Mouse (Mus musculus) thymus, postnatal 10 days (tissue): ENCODE data around the gene Krtap28-10.
"Not testable (repeated sequence)": the region's sequence is repeated elsewhere in the genome, so short reads cannot be mapped to it uniquely, and the experiment has no call there.

Source experiments
- DNase-seq, 2 experiments: peaks; one replicate each; pipeline ENCODE4 v3.0.0; 2021; ENCODE audit warnings: low spot score in 2 of 2

Krtap28-10 gene

DNA sequence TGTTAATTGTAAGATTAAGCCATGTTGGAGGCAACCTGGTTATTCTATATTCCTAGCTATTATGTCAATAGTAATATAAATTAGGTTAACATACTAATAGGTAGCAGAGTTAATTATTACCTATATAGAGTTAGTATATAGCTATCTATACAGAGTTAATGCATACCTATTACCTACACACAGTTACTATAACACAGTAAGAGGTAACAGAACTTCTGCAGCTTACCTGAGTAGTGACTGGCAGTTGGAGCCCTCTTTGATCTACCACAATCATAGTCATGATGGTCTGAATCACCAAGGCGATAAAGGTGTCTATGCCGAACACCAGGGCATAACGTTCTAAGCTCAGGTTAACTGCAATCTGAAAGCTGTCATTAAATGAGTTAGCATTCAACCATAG, 27.8 kb downstream of the Krtap28-10 start:
- DNase-seq: no peak

DNA sequence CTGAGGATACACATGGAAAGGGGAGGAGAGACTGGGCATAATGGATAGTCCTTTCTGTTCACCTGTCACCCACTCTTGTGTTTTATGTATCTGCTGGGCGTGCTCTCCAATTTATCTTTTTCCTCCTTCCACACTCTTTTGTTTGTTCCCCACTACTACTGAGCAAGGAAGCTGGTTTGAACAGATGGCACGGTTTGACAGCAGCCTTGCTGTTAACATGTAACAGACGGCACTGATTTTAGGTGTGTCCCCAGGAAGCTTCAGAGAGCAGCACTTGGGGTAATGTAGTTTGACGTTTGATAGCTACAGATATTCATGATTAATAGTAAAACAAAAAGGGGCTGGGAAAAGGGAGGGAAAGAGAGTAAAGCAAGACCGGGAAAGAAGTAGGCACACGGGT, 34.8 kb downstream of the Krtap28-10 start:
- DNase-seq: no peak

DNA sequence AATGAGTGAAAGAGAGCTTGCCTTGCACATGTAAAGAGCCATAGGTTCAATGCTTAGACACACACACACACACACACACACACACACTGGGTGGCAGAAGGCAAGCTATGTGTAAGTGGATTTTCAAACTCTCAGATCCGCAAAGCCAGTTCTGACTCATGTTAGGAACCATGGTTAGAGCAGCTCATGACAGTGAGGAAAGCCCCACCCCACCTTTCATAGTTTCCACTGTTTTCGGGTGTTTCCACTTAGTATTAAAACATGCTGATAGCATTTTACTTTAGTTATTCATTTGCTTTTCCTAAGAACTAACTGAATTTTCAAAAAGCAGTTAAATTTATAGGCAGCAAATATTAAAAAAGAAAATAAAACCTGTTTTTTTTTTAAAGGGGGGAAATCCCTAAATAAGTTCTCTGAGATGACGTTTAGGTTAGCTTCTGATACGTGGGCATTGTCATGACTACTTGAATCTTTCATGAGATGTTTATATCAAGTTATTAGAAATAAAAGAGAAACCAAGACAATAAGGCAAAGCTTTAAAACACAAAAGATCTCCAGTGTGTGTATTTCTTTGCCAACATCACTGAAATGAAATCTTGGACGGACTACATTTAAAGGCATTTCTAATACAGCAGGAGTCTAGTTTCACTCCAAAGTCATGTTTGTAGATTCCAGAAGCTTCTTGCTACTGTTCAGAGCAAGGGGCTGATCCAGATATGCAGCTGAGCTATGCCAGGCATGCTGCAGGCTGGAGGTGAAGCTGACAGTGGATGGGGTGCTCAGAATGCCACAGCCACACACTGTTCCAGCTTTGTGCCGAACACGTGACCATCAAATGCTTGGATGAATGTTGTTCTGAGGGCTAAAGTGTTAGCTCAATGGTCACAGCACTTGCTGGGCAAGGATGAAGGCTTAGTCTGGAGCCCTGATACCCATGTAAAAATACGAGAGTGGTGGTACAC, 35.8 kb downstream of the Krtap28-10 start:
- no peak for DNase-seq

DNA sequence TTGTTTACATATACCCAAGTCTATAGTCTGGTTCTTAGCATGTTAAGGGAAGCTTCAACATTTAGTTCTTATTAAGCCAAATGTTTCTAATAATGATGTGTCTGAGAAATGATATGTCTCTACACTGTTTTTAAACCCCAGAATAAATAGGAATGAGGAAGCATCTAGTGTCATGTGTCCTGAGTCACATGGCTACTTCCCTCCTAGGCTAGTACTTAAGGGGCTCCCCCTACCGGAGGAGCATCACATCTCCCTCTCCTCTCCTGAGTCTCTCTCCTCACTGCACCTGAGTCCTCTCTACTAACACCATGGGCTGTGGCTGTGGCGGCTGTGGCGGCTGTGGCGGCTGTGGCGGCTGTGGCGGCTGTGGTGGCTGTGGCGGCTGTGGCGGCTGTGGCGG, 42.0 kb downstream of the Krtap28-10 start, which contains the start of gene Gm47959:
TSS of gene Gm47959 (plus strand) at position 243 of the 400 bp plus-strand sequence.
- not testable (repeated sequence) for DNase-seq

DNA sequence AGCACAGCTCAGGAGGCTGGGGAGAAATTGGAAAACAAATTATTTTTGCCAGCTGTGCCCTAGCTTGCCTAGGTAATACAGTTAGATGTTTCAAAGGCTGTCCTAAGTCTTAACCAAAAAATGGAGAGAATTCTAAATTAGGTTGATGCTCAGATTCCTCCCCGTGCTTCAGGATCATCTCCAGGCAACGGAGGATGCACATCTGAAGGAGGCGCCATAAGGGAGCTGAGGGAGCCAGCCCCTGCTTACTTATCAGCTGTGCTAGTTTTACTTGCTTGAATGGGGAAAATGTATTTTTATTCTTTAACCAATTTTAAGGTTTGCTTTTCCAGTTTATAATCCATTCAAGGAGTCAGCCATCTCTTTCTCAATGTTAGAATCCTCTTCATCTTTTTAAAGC, 48.3 kb downstream of the Krtap28-10 start:
- DNase-seq: no peak

DNA sequence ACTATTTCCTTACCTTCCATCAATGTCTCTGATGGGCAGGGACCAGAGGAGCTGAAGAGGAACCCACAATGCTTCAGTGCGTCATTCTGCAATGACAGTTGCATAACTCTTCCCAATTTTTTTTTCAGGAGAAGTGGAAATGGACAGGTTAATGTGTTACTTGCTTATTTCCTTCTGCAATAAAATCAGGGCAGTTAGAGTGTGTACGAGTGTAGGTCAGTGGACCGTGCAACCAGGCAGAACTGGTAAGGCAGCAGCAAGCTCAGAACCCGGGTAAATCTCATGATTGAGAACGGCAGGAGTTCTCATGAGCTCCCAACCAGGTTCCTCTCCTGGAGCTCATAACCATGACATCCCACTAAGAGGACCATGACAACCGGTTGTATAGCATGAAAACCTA, 50.2 kb downstream of the Krtap28-10 start:
- no peak for DNase-seq

DNA sequence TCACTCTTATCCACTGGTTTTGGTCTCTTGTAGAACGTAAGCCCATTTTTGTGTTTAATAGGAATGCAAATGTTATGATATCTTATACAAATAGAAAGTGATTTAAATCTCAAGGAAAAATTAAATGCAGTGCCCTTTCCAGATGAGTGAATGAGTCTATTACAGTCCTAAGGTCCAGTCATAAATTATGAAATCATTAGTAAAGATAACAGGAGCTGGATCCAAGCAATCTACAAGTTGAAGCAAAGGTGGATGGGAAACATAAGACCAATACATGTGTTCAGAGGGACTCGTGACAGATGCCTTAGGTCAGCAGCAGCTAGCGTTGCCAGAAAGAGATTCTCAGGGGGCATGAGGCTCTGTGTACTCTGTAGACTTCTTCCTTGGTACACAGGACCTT, 50.7 kb downstream of the Krtap28-10 start:
- no peak for DNase-seq
